9 mouse cellular contexts compared by ENCODE assay signal in the genomic region with DNA sequence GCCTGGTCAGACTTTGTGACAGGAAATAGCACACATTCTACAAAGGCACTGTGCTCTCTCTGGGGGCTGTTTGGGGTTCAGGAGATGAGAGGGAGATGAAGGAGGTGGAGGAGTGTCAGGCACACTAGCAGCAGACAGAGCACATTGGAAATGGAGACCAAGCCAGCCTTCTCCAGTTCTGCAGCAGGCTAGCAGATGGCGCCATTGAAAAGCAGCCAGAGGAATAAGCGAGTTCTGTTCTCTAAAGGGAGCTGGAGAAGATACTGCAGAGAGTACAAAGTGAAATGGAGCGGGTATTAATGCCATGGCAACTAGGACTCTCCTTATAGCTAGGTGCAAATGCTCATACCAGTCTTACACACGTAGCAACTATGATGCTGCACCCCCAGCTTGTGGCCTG.
A peak's percentile ranks its signal among the peaks of the same experiment; 100 is the strongest.
DNase-seq lines count a peak whose midpoint lies in the region; ATAC-seq lines count a peak whose summit lies in the region.
"Had no signal": no experiment of that assay in that cellular context is flagged by ENCODE, and none has a peak within 500 bp of the region (broad histone marks: within the 10 kb centered on the region; RNA-seq: fewer than 3 reads in every experiment).

No protein-coding gene starts in this region.

- H3K9ac ChIP-seq in neural tube, embryonic 15.5 days (replicated peaks) = no peak overlapping the region

- no peak overlapping the region for H3K4me2 ChIP-seq in neural tube, embryonic 15.5 days

- H3K9me3 ChIP-seq in heart, embryonic 10.5 days = no peaks in the 10 kb centered on the region
- H3K9me3 ChIP-seq in neural tube, embryonic 15.5 days (replicated peaks) = no peaks in the 10 kb centered on the region

- H3K4me1 ChIP-seq in heart, embryonic 10.5 days = no peaks in the 10 kb centered on the region
- H3K4me1 ChIP-seq in neural tube, embryonic 15.5 days = 0 out of 2 replicates have a peak, but pooled peaks cover 6% of the 10 kb centered on the region

- DNase-seq in heart, adult 11 months = peak; percentile 94
- DNase-seq in heart, embryonic 10.5 days (ENCODE audit: low spot score) = no peak
- DNase-seq in neural tube, embryonic 10.5 days (ENCODE audit: extremely low spot score, low spot score) = no peak
- DNase-seq in layer of hippocampus, postnatal 36 days = peak; percentile 83 to 87
- DNase-seq in spleen, postnatal 36 days (ENCODE audit: low spot score in 2 of 2) = no peak
- DNase-seq in ovary, adult 18-20 months (ENCODE audit: low spot score) = no peak
- DNase-seq in urinary bladder, postnatal 36 days (ENCODE audit: low spot score in 2 of 2) = no peak

- no peaks in the 10 kb centered on the region for H3K27me3 ChIP-seq in heart, embryonic 10.5 days (ENCODE audit: insufficient read depth, poor library complexity, severe bottlenecking)
- H3K27me3 ChIP-seq in neural tube, embryonic 15.5 days (replicated peaks) = no peaks in the 10 kb centered on the region

- no peaks in the 10 kb centered on the region for H3K36me3 ChIP-seq in heart, embryonic 10.5 days
- no peaks in the 10 kb centered on the region for H3K36me3 ChIP-seq in neural tube, embryonic 15.5 days

- no peak overlapping the region for H3K27ac ChIP-seq in heart, embryonic 10.5 days
- no peak overlapping the region for H3K27ac ChIP-seq in neural tube, embryonic 15.5 days (replicated peaks)
- H3K27ac ChIP-seq: macrophage had no signal

- peak; percentile 55; the same call in 1 of the 2 replicates for ATAC-seq in neural tube, embryonic 15.5 days (ENCODE audit: low FRiP score)

- WGBS in heart, embryonic 10.5 days = 74% methylated on average over 4 of the region's 4 CpGs
- 61% methylated on average over 4 of the region's 4 CpGs for WGBS in neural tube, embryonic 15.5 days

- H3K4me3 ChIP-seq in heart, embryonic 10.5 days = no peak overlapping the region
- no peak overlapping the region for H3K4me3 ChIP-seq in neural tube, embryonic 15.5 days (replicated peaks)

Comparison
In these comparisons a context has a peak if more than half of its experiments do, and no peak if none do; other contexts are left out.
1. DNase-seq: peak in heart, adult 11 months (single experiment) and layer of hippocampus, postnatal 36 days (2 of 2); none in heart, embryonic 10.5 days (single experiment), neural tube, embryonic 10.5 days (single experiment), spleen, postnatal 36 days (0 of 2), ovary, adult 18-20 months (single experiment) and urinary bladder, postnatal 36 days (0 of 2).